Mouse (Mus musculus) C2C12 (cell line): Measurements from ENCODE around the gene C2cd5.

Experiments used
- CEBPB ChIP-seq: IDR thresholded peaks from one replicate; pipeline ENCODE4 v1.6.1; 2011; ENCODE audit warnings: low read depth, mild to moderate bottlenecking, control low read depth, moderate library complexity
- CTCF ChIP-seq: IDR thresholded peaks from one replicate; pipeline ENCODE4 v1.5.1; 2011; ENCODE audit not compliant: control insufficient read depth, insufficient read depth, insufficient read length
- FOSL1 ChIP-seq: IDR thresholded peaks from one replicate; pipeline ENCODE4 v1.8.0; 2011; ENCODE audit warnings: mild to moderate bottlenecking, low read length; ENCODE audit not compliant: poor library complexity, insufficient read depth, severe bottlenecking
- MAX ChIP-seq: IDR thresholded peaks from one replicate; pipeline ENCODE4 v1.6.1; 2011; ENCODE audit warnings: mild to moderate bottlenecking, control low read depth
- MYOG ChIP-seq: IDR thresholded peaks from one replicate; pipeline ENCODE4 v1.6.1; 2011; ENCODE audit not compliant: control insufficient read depth, insufficient read length; ENCODE audit errors: extremely low read depth
- USF1 ChIP-seq: IDR thresholded peaks from one replicate; pipeline ENCODE4 v1.6.1; 2011; ENCODE audit warnings: low read depth, mild to moderate bottlenecking, control low read depth, moderate library complexity

DNA sequence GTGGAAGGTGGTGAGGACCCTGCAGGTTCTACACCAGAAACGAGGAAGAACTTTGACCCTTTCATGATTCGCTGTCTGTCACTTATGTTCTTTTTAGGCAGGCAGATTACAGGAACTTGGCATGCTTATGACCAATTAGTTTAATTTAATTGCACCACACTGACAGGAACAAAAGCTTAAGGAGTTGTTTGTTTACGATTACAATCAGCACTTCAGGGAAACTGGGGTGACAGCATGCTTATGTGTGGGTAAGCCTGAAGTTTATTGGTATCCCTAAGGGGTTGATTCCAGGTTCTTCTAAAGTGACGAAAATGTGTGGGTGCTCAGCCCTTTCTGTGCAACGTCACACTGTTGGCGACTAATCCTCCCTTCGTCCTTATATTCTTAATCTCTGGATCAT lies 105.1 kb downstream of the C2cd5 start:
- TF ChIP-seq CTCF (no peak), USF1 (no peak), CEBPB (no peak), MYOG (no peak), MAX (no peak), FOSL1 (no peak)
